Mouse (Mus musculus) heart, embryonic 12.5 days (tissue): ENCODE measurements around the gene Gm45837. TPM values are rescaled to one million over a fixed set of nuclear protein-coding genes. Genes with fewer than 3 reads are reported as not detected.

Source experiments
- ATAC-seq: fragments of 200-750 bp; cut with Nextera tagmentation; 2 replicates; pipeline ENCODE4 v1.8.0; 2017; ENCODE audit warnings: moderate TSS enrichment, moderate library complexity; ENCODE audit not compliant: insufficient number of reproducible peaks, low FRiP score
- H3K27ac ChIP-seq: fragments of 300-500 bp; sonication (generic); 2 replicates; pipeline ENCODE4 v1.5.1; 2016; ENCODE audit warnings: mild to moderate bottlenecking, moderate library complexity; ENCODE audit not compliant: poor library complexity, severe bottlenecking
- H3K27me3 ChIP-seq: fragments of 300-500 bp; sonication (generic); replicated peaks from 2 replicates; pipeline ENCODE4 v1.6.1; 2016; ENCODE audit warnings: mild to moderate bottlenecking, moderate library complexity
- H3K36me3 ChIP-seq: fragments of 300-500 bp; sonication (generic); 2 replicates; pipeline ENCODE4 v1.6.1; 2016; ENCODE audit warnings: mild to moderate bottlenecking, moderate library complexity
- H3K4me1 ChIP-seq: fragments of 300-500 bp; sonication (generic); replicated peaks from 2 replicates; pipeline ENCODE4 v1.6.1; 2016; ENCODE audit warnings: mild to moderate bottlenecking
- H3K4me2 ChIP-seq: fragments of 300-500 bp; sonication (generic); 2 replicates; pipeline ENCODE4 v1.6.1; 2016; ENCODE audit warnings: mild to moderate bottlenecking, moderate library complexity
- H3K4me3 ChIP-seq: fragments of 300-500 bp; sonication (generic); 2 replicates; pipeline ENCODE4 v1.5.1; 2016; ENCODE audit warnings: mild to moderate bottlenecking
- H3K9ac ChIP-seq: fragments of 300-500 bp; sonication (generic); 2 replicates; pipeline ENCODE4 v1.6.1; 2016; ENCODE audit warnings: mild to moderate bottlenecking, moderate library complexity
- H3K9me3 ChIP-seq: fragments of 300-500 bp; sonication (generic); replicated peaks from 2 replicates; pipeline ENCODE4 v1.6.1; 2016; ENCODE audit warnings: mild to moderate bottlenecking, moderate library complexity
- WGBS: fragments of 180-500 bp; shearing (Covaris S2); methylation state at CpG from one replicate; pipeline ENCODE4 v1.1.7; 2016; 5-methylcytosine and 5-hydroxymethylcytosine counted together
- polyA plus RNA-seq: library from polyadenylated mRNA; unstranded; fragments of >200 nt; fragmentation: Nextera tagmentation; extraction: Ambion mirVana; gene quantifications from 2 replicates; pipeline ENCODE4 v1.2.1, GENCODE M21; 2016

Gene Gm45837
- polyA plus RNA-seq, 1 experiment from 2014 or later = 0.74 TPM

- Histone ChIP-seq H3K9ac (no peak overlapping the region), H3K4me2 (no peak overlapping the region), H3K27ac (no peak overlapping the region), H3K36me3 (no peaks in the 10 kb centered on the region), H3K9me3 (no peaks in the 10 kb centered on the region), H3K4me3 (no peak overlapping the region), H3K27me3 (peaks cover 79% of the 10 kb centered on the region), H3K4me1 (peaks cover 10% of the 10 kb centered on the region; the same call in 1 of the 2 replicates)
- no peak for ATAC-seq
- WGBS = 42% methylated on average over 6 of the region's 6 CpGs
These were observed 91.0 kb downstream of the Gm45837 start for GRCm38 (mm10) chr7:101501675-101502074.

DNA sequence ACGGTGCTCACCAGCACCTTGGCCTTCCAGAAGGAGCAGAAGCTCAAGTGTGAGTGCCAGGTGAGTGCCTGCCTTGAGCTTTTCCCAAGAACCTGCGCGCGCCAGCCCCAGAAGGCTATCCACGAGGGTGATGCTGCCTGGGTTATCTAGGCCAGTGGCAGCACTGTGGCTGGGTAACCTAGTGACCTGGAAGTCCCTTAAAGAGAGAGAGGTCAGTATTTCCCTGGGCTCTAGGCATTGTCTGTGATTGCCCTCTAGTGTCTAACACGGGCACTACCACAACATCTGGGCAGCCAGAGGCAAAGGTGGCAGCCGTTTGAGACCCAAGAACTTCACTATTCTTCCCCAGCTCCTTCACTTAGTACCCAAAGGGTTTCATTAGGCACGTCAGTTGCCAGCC lies 92.7 kb downstream of the Gm45837 start:
- WGBS = 18% methylated on average over 8 of the region's 8 CpGs
- H3K9ac ChIP-seq = no peak overlapping the region
- no peak overlapping the region for H3K4me2 ChIP-seq
- H3K9me3 ChIP-seq = no peaks in the 10 kb centered on the region
- ATAC-seq = no peak
- no peaks in the 10 kb centered on the region for H3K36me3 ChIP-seq
- no peak overlapping the region for H3K27ac ChIP-seq
- no peak overlapping the region for H3K4me3 ChIP-seq
- H3K4me1 ChIP-seq = peaks cover 10% of the 10 kb centered on the region; the same call in 1 of the 2 replicates
- H3K27me3 ChIP-seq = peaks cover 62% of the 10 kb centered on the region

DNA sequence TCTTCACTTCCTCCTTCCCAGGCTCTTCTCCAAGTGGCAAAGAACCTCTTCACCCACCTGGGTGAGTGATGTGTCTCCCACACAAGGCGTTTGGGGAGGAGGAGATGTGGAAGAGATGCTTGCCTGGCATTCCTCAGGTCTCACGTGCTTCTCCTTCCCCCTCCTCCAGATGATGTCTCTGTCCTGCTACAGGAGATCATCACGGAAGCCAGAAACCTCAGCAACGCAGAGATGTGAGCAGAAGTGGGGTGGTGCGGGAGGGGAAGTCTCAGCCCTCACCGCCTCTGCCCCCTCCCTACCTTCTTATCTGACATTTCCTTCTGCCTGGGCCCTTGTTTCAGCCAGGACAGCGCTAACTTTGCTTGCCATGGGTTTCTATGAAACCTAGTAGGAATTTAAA lies 93.1 kb downstream of the Gm45837 start:
- Histone ChIP-seq H3K4me1 (peaks cover 10% of the 10 kb centered on the region; the same call in 1 of the 2 replicates), H3K27ac (no peak overlapping the region), H3K9ac (no peak overlapping the region), H3K36me3 (no peaks in the 10 kb centered on the region), H3K9me3 (no peaks in the 10 kb centered on the region), H3K27me3 (peaks cover 58% of the 10 kb centered on the region), H3K4me2 (no peak overlapping the region), H3K4me3 (no peak overlapping the region)
- ATAC-seq = no peak
- 22% methylated on average over 7 of the region's 7 CpGs for WGBS

DNA sequence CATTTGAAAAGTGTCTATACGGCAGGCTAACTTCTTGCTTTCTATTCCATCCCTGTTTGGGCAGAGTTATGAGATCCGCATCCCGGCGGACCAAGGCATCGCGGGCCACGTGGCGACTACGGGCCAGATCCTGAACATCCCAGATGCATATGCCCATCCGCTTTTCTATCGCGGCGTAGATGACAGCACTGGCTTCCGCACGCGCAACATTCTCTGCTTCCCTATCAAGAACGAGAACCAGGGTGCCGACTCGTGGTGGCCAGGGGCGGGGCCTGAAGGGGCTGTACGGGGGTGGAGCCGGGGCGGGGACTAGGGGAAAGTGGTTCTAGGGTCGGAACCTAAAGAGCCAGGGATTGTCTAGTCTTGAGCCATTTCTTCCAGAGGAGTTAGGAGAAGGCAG lies 93.8 kb downstream of the Gm45837 start:
- H3K4me1 ChIP-seq = peaks cover 10% of the 10 kb centered on the region; the same call in 1 of the 2 replicates
- no peaks in the 10 kb centered on the region for H3K9me3 ChIP-seq
- peak overlapping the region; percentile 64 for H3K4me2 ChIP-seq
- peaks cover 51% of the 10 kb centered on the region for H3K27me3 ChIP-seq
- H3K9ac ChIP-seq = no peak overlapping the region
- H3K4me3 ChIP-seq = peak overlapping the region; percentile 32
- no peak; the same call in 1 of the 2 replicates for ATAC-seq
- no peaks in the 10 kb centered on the region for H3K36me3 ChIP-seq
- WGBS = 5% methylated on average over 24 of the region's 24 CpGs
- H3K27ac ChIP-seq = no peak overlapping the region

GRCm38 (mm10) chr7:101509212-101509611 lies 98.5 kb downstream of the Gm45837 start:
- H3K4me2 ChIP-seq = no peak overlapping the region
- peaks cover 24% of the 10 kb centered on the region for H3K27me3 ChIP-seq
- no peak overlapping the region for H3K27ac ChIP-seq
- no peak for ATAC-seq
- no peaks in the 10 kb centered on the region for H3K36me3 ChIP-seq
- H3K9me3 ChIP-seq = no peaks in the 10 kb centered on the region
- WGBS = 56% methylated on average over 2 of the region's 2 CpGs
- H3K4me3 ChIP-seq = no peak overlapping the region
- H3K4me1 ChIP-seq = peaks cover 6% of the 10 kb centered on the region; the same call in 1 of the 2 replicates
- no peak overlapping the region for H3K9ac ChIP-seq

GRCm38 (mm10) chr7:101513655-101514054 lies 103.0 kb downstream of the Gm45837 start:
- H3K4me1 ChIP-seq = peaks cover 2% of the 10 kb centered on the region; the same call in 1 of the 2 replicates
- H3K27ac ChIP-seq = no peak overlapping the region
- no peak overlapping the region for H3K9ac ChIP-seq
- H3K9me3 ChIP-seq = no peaks in the 10 kb centered on the region
- H3K4me2 ChIP-seq = no peak overlapping the region
- ATAC-seq = no peak
- no peaks in the 10 kb centered on the region for H3K36me3 ChIP-seq
- H3K27me3 ChIP-seq = 0 out of 2 replicates have a peak, but pooled peaks cover 6% of the 10 kb centered on the region
- WGBS = 70% methylated on average over 7 of the region's 7 CpGs
- H3K4me3 ChIP-seq = no peak overlapping the region

GRCm38 (mm10) chr7:101514768-101515167 lies 104.1 kb downstream of the Gm45837 start:
- 78% methylated on average over 6 of the region's 6 CpGs for WGBS
- H3K9me3 ChIP-seq = no peaks in the 10 kb centered on the region
- ATAC-seq = no peak
- 0 out of 2 replicates have a peak, but pooled peaks cover 6% of the 10 kb centered on the region for H3K27me3 ChIP-seq
- peaks cover 2% of the 10 kb centered on the region; the same call in 1 of the 2 replicates for H3K4me1 ChIP-seq
- H3K9ac ChIP-seq = no peak overlapping the region
- H3K36me3 ChIP-seq = no peaks in the 10 kb centered on the region
- no peak overlapping the region for H3K4me3 ChIP-seq
- H3K27ac ChIP-seq = no peak overlapping the region
- no peak overlapping the region for H3K4me2 ChIP-seq

- Histone ChIP-seq H3K27ac (no peak overlapping the region), H3K4me3 (no peak overlapping the region), H3K27me3 (peaks cover 10% of the 10 kb centered on the region; the same call in 1 of the 2 replicates), H3K4me1 (peaks cover 2% of the 10 kb centered on the region; the same call in 1 of the 2 replicates), H3K9me3 (no peaks in the 10 kb centered on the region), H3K4me2 (no peak overlapping the region), H3K36me3 (no peaks in the 10 kb centered on the region), H3K9ac (no peak overlapping the region)
- 18% methylated on average over 6 of the region's 6 CpGs for WGBS
- no peak for ATAC-seq
These were observed 104.6 kb downstream of the Gm45837 start for GRCm38 (mm10) chr7:101515295-101515694.

GRCm38 (mm10) chr7:101516460-101516859 lies 105.8 kb downstream of the Gm45837 start:
- no peak for ATAC-seq

DNA sequence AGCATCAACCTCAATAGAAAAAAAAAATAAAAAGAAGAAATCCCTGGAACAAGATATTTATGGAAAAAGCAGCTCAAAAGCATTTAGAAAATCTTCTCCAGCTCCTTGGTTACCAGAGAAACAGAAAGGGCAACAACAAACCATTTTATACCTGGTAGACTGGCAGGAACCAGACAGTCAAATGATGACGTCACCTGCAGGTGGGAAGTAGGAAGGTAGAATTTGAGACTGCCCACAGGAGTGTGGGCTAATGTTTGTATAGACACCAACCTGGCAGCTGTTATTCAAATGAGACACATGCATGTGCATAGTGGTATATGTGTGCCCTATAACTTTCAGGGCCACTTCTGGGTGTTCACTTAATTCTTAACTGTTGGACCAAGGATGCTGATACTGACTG lies 111.0 kb downstream of the Gm45837 start:
- no peaks in the 10 kb centered on the region for H3K9me3 ChIP-seq
- no peaks in the 10 kb centered on the region for H3K4me1 ChIP-seq
- peaks cover 5% of the 10 kb centered on the region; the same call in 1 of the 2 replicates for H3K27me3 ChIP-seq
- WGBS = 68% methylated on average over 1 of the region's 1 CpGs
- H3K9ac ChIP-seq = no peak overlapping the region
- H3K4me3 ChIP-seq = no peak overlapping the region
- H3K4me2 ChIP-seq = no peak overlapping the region
- H3K27ac ChIP-seq = no peak overlapping the region
- no peak for ATAC-seq
- no peaks in the 10 kb centered on the region for H3K36me3 ChIP-seq

More at GRCm38 (mm10) chr7:101516460-101516859, 105.8 kb downstream of the Gm45837 start:
- Histone ChIP-seq H3K4me2 (no peak overlapping the region), H3K36me3 (no peaks in the 10 kb centered on the region), H3K9ac (no peak overlapping the region), H3K27me3 (peaks cover 10% of the 10 kb centered on the region; the same call in 1 of the 2 replicates), H3K4me3 (no peak overlapping the region), H3K9me3 (no peaks in the 10 kb centered on the region), H3K4me1 (peaks cover 2% of the 10 kb centered on the region; the same call in 1 of the 2 replicates), H3K27ac (no peak overlapping the region)
- WGBS = 64% methylated on average over 6 of the region's 6 CpGs

GRCm38 (mm10) chr7:101523205-101523604 lies 112.5 kb downstream of the Gm45837 start:
- H3K36me3 ChIP-seq = no peaks in the 10 kb centered on the region
- peaks cover 5% of the 10 kb centered on the region; the same call in 1 of the 2 replicates for H3K27me3 ChIP-seq
- no peak overlapping the region for H3K9ac ChIP-seq
- H3K4me2 ChIP-seq = no peak overlapping the region
- H3K4me3 ChIP-seq = no peak overlapping the region
- no peaks in the 10 kb centered on the region for H3K9me3 ChIP-seq
- WGBS = 70% methylated on average over 2 of the region's 2 CpGs
- H3K4me1 ChIP-seq = no peaks in the 10 kb centered on the region
- ATAC-seq = no peak
- H3K27ac ChIP-seq = no peak overlapping the region

GRCm38 (mm10) chr7:101526484-101526883 lies 115.8 kb downstream of the Gm45837 start:
- H3K9ac ChIP-seq = no peak overlapping the region
- H3K27ac ChIP-seq = no peak overlapping the region
- H3K4me3 ChIP-seq = no peak overlapping the region
- H3K36me3 ChIP-seq = no peaks in the 10 kb centered on the region
- H3K27me3 ChIP-seq = no peaks in the 10 kb centered on the region
- 59% methylated on average over 7 of the region's 7 CpGs for WGBS
- ATAC-seq = no peak
- H3K9me3 ChIP-seq = no peaks in the 10 kb centered on the region
- H3K4me2 ChIP-seq = no peak overlapping the region
- no peaks in the 10 kb centered on the region for H3K4me1 ChIP-seq
